Mouse (Mus musculus) limb, embryonic 14.5 days (tissue): ENCODE measurements around the gene Parp4. TPM values are rescaled to one million over a fixed set of nuclear protein-coding genes. Genes with fewer than 3 reads are reported as not detected.

Experiments
- ATAC-seq: fragments of 200-750 bp; cut with Nextera tagmentation; 2 replicates; pipeline ENCODE4 v1.8.0; 2017; ENCODE audit warnings: low read depth, moderate number of reproducible peaks, moderate TSS enrichment; ENCODE audit not compliant: low FRiP score
- DNase-seq: peaks from one replicate; pipeline ENCODE4 v3.0.0-alpha.2; 2015; ENCODE audit warnings: low spot score
- H3K27ac ChIP-seq: fragments of 300-500 bp; sonication (generic); replicated peaks from 2 replicates; pipeline ENCODE4 v1.5.1; 2014; ENCODE audit warnings: low read depth, mild to moderate bottlenecking, low read length, moderate library complexity, mixed read lengths
- H3K27me3 ChIP-seq: fragments of 300-500 bp; sonication (generic); 2 replicates; pipeline ENCODE4 v1.6.1; 2014; ENCODE audit warnings: low read length, mixed read lengths; ENCODE audit not compliant: control insufficient read depth, insufficient read depth
- H3K36me3 ChIP-seq: fragments of 300-500 bp; sonication (generic); 2 replicates; pipeline ENCODE4 v1.6.1; 2014; ENCODE audit warnings: mild to moderate bottlenecking, low read length, moderate library complexity, mixed read lengths; ENCODE audit not compliant: control insufficient read depth, insufficient read depth
- H3K4me1 ChIP-seq: fragments of 300-500 bp; sonication (generic); 2 replicates; pipeline ENCODE4 v1.6.1; 2014; ENCODE audit warnings: antibody characterized with exemption, low read length, mixed read lengths; ENCODE audit not compliant: control insufficient read depth, insufficient read depth
- H3K4me2 ChIP-seq: fragments of 300-500 bp; sonication (generic); replicated peaks from 2 replicates; pipeline ENCODE4 v1.6.1; 2014; ENCODE audit warnings: low read depth, mild to moderate bottlenecking, low read length, moderate library complexity; ENCODE audit not compliant: severe bottlenecking
- H3K4me3 ChIP-seq: fragments of 300-500 bp; sonication (generic); replicated peaks from 2 replicates; pipeline ENCODE4 v1.5.1; 2014; ENCODE audit warnings: low read length
- H3K9ac ChIP-seq: fragments of 300-500 bp; sonication (generic); 2 replicates; pipeline ENCODE4 v1.6.1; 2014; ENCODE audit warnings: mild to moderate bottlenecking, low read depth, low read length, moderate library complexity; ENCODE audit not compliant: severe bottlenecking
- H3K9me3 ChIP-seq: fragments of 300-500 bp; sonication (generic); 2 replicates; pipeline ENCODE4 v1.6.1; 2016; ENCODE audit warnings: low read length; ENCODE audit not compliant: control insufficient read depth
- POLR2A ChIP-seq: fragments of 200-500 bp; IDR thresholded peaks from 2 replicates; pipeline ENCODE4 v1.8.0; 2012; ENCODE audit warnings: inconsistent platforms, mild to moderate bottlenecking, moderate library complexity, borderline replicate concordance; ENCODE audit not compliant: insufficient read depth, insufficient read length; ENCODE audit errors: extremely low read depth
- WGBS: fragments of 180-500 bp; shearing (Covaris S2); extraction: QIAGEN DNeasy Blood & Tissue Kit; methylation state at CpG from one replicate; pipeline ENCODE4 v1.1.7; 2014; 5-methylcytosine and 5-hydroxymethylcytosine counted together
- polyA plus RNA-seq, 2 experiments: library from polyadenylated mRNA; depleted of rRNA in 1 of 2; stranded (reverse) in 1 of 2; unstranded in 1 of 2; fragments of >200 nt; fragmentation: Nextera tagmentation in 1 of 2; extraction: Ambion mirVana in 1 of 2; gene quantifications; 2 replicates each; pipeline versions ENCODE4 v1.2.1 to v1.2.3; 2012 to 2014

Gene Parp4
- polyA plus RNA-seq, 2 experiments: 3.9 to 5.2 TPM

GRCm38 (mm10) chr14:56631109-56631508 lies 55.7 kb downstream of the Parp4 start:
- no peak overlapping the region for H3K4me3 ChIP-seq
- 81% methylated on average over 2 of the region's 2 CpGs for WGBS
- H3K27me3 ChIP-seq: no peaks in the 10 kb centered on the region
- no peak for TF ChIP-seq POLR2A
- H3K9me3 ChIP-seq: no peaks in the 10 kb centered on the region
- H3K36me3 ChIP-seq: no peaks in the 10 kb centered on the region
- ATAC-seq (no peak), DNase-seq (no peak)
- H3K4me1 ChIP-seq: no peaks in the 10 kb centered on the region
- no peak overlapping the region for H3K27ac ChIP-seq
- H3K9ac ChIP-seq: no peak overlapping the region
- no peak overlapping the region for H3K4me2 ChIP-seq

GRCm38 (mm10) chr14:56647206-56647605 lies 71.8 kb downstream of the Parp4 start:
- Histone ChIP-seq H3K4me2 (no peak overlapping the region), H3K4me3 (no peak overlapping the region), H3K9me3 (no peaks in the 10 kb centered on the region), H3K36me3 (no peaks in the 10 kb centered on the region), H3K27me3 (no peaks in the 10 kb centered on the region), H3K27ac (no peak overlapping the region), H3K9ac (no peak overlapping the region), H3K4me1 (no peaks in the 10 kb centered on the region)
- TF ChIP-seq POLR2A: no peak
- WGBS: 56% methylated on average over 7 of the region's 7 CpGs
- DNase-seq (no peak), ATAC-seq (no peak)

GRCm38 (mm10) chr14:56649448-56649847 lies 74.0 kb downstream of the Parp4 start:
- Histone ChIP-seq H3K4me3 (no peak overlapping the region), H3K36me3 (peaks cover 6% of the 10 kb centered on the region; the same call in 1 of the 2 replicates), H3K4me1 (no peaks in the 10 kb centered on the region), H3K4me2 (no peak overlapping the region), H3K9ac (no peak overlapping the region), H3K27me3 (no peaks in the 10 kb centered on the region), H3K27ac (no peak overlapping the region), H3K9me3 (peaks cover 8% of the 10 kb centered on the region)
- DNase-seq (no peak), ATAC-seq (no peak)
- no peak for TF ChIP-seq POLR2A

GRCm38 (mm10) chr14:56665651-56666050 lies 90.2 kb downstream of the Parp4 start:
- DNase-seq (no peak), ATAC-seq (no peak)
- Histone ChIP-seq H3K27ac (no peak overlapping the region), H3K36me3 (no peaks in the 10 kb centered on the region), H3K9ac (no peak overlapping the region), H3K27me3 (no peaks in the 10 kb centered on the region), H3K9me3 (no peaks in the 10 kb centered on the region), H3K4me3 (no peak overlapping the region), H3K4me1 (peaks cover 15% of the 10 kb centered on the region), H3K4me2 (no peak overlapping the region)
- TF ChIP-seq POLR2A: no peak
- WGBS: 50% methylated on average over 5 of the region's 5 CpGs

GRCm38 (mm10) chr14:56666909-56667308 lies 91.5 kb downstream of the Parp4 start:
- H3K27me3 ChIP-seq: no peaks in the 10 kb centered on the region
- H3K4me3 ChIP-seq: no peak overlapping the region
- H3K4me2 ChIP-seq: no peak overlapping the region
- no peak overlapping the region for H3K27ac ChIP-seq
- peaks cover 15% of the 10 kb centered on the region for H3K4me1 ChIP-seq
- no peak for TF ChIP-seq POLR2A
- H3K9ac ChIP-seq: no peak overlapping the region
- ATAC-seq (no peak), DNase-seq (no peak)
- no peaks in the 10 kb centered on the region for H3K9me3 ChIP-seq
- 72% methylated on average over 3 of the region's 3 CpGs for WGBS
- H3K36me3 ChIP-seq: no peaks in the 10 kb centered on the region
